In genomic region chr7:30758853-30759252, GRCm38 (mm10) we compare ENCODE assay signal across 9 mouse cellular contexts. TPM values are rescaled to one million over a fixed set of nuclear protein-coding genes. Genes with fewer than 3 reads are reported as not detected.
A peak's percentile ranks its signal among the peaks of the same experiment; 100 is the strongest.
DNase-seq lines count a peak whose midpoint lies in the region; ATAC-seq lines count a peak whose summit lies in the region.
"Had no signal": no experiment of that assay in that cellular context is flagged by ENCODE, and none has a peak within 500 bp of the region (broad histone marks: within the 10 kb centered on the region; RNA-seq: fewer than 3 reads in every experiment).

No protein-coding gene starts in this region.

- intact Hi-C loops in heart, postnatal 10 days (cut with DNase I) = no loop called here
- intact Hi-C loops in heart, postnatal 25 days (cut with DNase I) = no loop called here

- DNase-seq in heart, postnatal 10 days = peak; percentile 19 to 63
- no peak for DNase-seq in heart, postnatal 25 days (ENCODE audit: low spot score)
- DNase-seq in urinary bladder, postnatal 25 days (ENCODE audit: low spot score) = peak; percentile 37
- no peak for DNase-seq in urinary bladder, postnatal 4 days (ENCODE audit: low spot score in 2 of 2)
- peak; percentile 21 for DNase-seq in forelimb bud, embryonic 11.5 days (ENCODE audit: low read depth, low spot score)
- no peak for DNase-seq in right cerebral cortex, postnatal 10 days (ENCODE audit: low spot score in 2 of 2)
- no peak for DNase-seq in frontal cortex, postnatal 14 days (ENCODE audit: low spot score in 2 of 2)

- ATAC-seq in megakaryocyte progenitor cell, adult 5-6 weeks (replicated peaks; ENCODE audit: poor library complexity) = peak; percentile 38; the same call in 1 of the 2 replicates

RNA-seq across cellular contexts. Expression of gene Dmkn, which starts 4.7 kb away (rescaled TPM):
- total RNA-seq in heart, postnatal 10 days (2021) = 1 to 10 TPM; 5.8 to 8.1 TPM
- total RNA-seq in heart, postnatal 25 days (2021) = 1 to 10 TPM; 3.6 to 6.6 TPM
- total RNA-seq in megakaryocyte progenitor cell, adult 5-6 weeks (2015) = 81.7 and 87.4 TPM in 2 replicates
- total RNA-seq in megakaryocyte progenitor cell, adult 5-6 weeks (2017) = 95.3 and 119 TPM in 2 replicates

RNA-seq across cellular contexts. Expression of gene Sbsn, which starts 7.6 kb away (rescaled TPM):
- 1 to 10 TPM; 4.5 to 4.8 TPM for total RNA-seq in heart, postnatal 10 days (2021)
- 1 to 10 TPM; 2.3 to 5.5 TPM for total RNA-seq in heart, postnatal 25 days (2021)
- total RNA-seq in megakaryocyte progenitor cell, adult 5-6 weeks (2015) = 1.6 TPM in 2 replicates
- total RNA-seq in megakaryocyte progenitor cell, adult 5-6 weeks (2017) = 0.47 and 1.3 TPM in 2 replicates

RNA-seq across cellular contexts. Expression of gene Gapdhs, which starts 15.4 kb away (rescaled TPM):
- total RNA-seq in heart, postnatal 10 days (2021) = not detected
- not detected for total RNA-seq in heart, postnatal 25 days (2021)
- total RNA-seq in megakaryocyte progenitor cell, adult 5-6 weeks (2015) = not detected in 2 replicates
- not detected in 2 replicates for total RNA-seq in megakaryocyte progenitor cell, adult 5-6 weeks (2017)
- total RNA-seq: heart, postnatal 14 days had no signal

RNA-seq across cellular contexts. Expression of gene Krtdap, which starts 28.8 kb away (rescaled TPM):
- not detected for total RNA-seq in heart, postnatal 10 days (2021)
- not detected for total RNA-seq in heart, postnatal 25 days (2021)
- total RNA-seq in megakaryocyte progenitor cell, adult 5-6 weeks (2015) = not detected in 2 replicates
- total RNA-seq in megakaryocyte progenitor cell, adult 5-6 weeks (2017) = not detected in 2 replicates
- total RNA-seq: heart, postnatal 14 days had no signal

RNA-seq across cellular contexts. Expression of gene Tmem147, which starts 29.5 kb away (rescaled TPM):
- 100 to 1,000 TPM; 229 to 244 TPM for total RNA-seq in heart, postnatal 10 days (2021)
- total RNA-seq in heart, postnatal 25 days (2021) = 100 to 1,000 TPM; 269 to 278 TPM
- 210 and 218 TPM in 2 replicates for total RNA-seq in megakaryocyte progenitor cell, adult 5-6 weeks (2015)
- total RNA-seq in megakaryocyte progenitor cell, adult 5-6 weeks (2017) = 65.9 and 76.4 TPM in 2 replicates

Comparison
In these comparisons a context has a peak if more than half of its experiments do, and no peak if none do; other contexts are left out.
1. DNase-seq: peak in heart, postnatal 10 days (2 of 2), urinary bladder, postnatal 25 days (single experiment) and forelimb bud, embryonic 11.5 days (single experiment); none in heart, postnatal 25 days (single experiment), urinary bladder, postnatal 4 days (0 of 2), right cerebral cortex, postnatal 10 days (0 of 2) and frontal cortex, postnatal 14 days (0 of 2).
2. RNA of gene Dmkn, which starts 4.7 kb away (total RNA-seq): 81.7 to 119 TPM in megakaryocyte progenitor cell, adult 5-6 weeks; 5.8 to 8.1 TPM in heart, postnatal 10 days and 3.6 to 6.6 TPM in heart, postnatal 25 days; every median in the first group is over 4 times any median in the second.